ENCODE assay signal across 9 mouse cellular contexts in genomic region chr2:25225811-25226379, GRCm38 (mm10). TPM values are rescaled to one million over a fixed set of nuclear protein-coding genes. Genes with fewer than 3 reads are reported as not detected.
DNase-seq lines count a peak whose midpoint lies in the region; ATAC-seq and TF ChIP-seq lines count a peak whose summit lies in the region.
"Had no signal": no experiment of that assay in that cellular context is flagged by ENCODE, and none has a peak within 500 bp of the region (broad histone marks: within the 10 kb centered on the region; RNA-seq: fewer than 3 reads in every experiment).

No protein-coding gene starts in this region.

- TF ChIP-seq CTCF in gastrocnemius, adult 2 months (IDR thresholded peaks at IDR 0.05): no peak
- TF ChIP-seq CTCF in E14TG2a.4 (conservative IDR thresholded peaks at IDR 0.05; ENCODE audit: low read length): no peak

- H3K9me3 ChIP-seq in E14TG2a.4 (ENCODE audit: low read length): no peaks in the 10 kb centered on the region
- H3K9me3 ChIP-seq in heart, embryonic 15.5 days (replicated peaks): no peaks in the 10 kb centered on the region
- no peaks in the 10 kb centered on the region for H3K9me3 ChIP-seq in liver, embryonic 16.5 days (replicated peaks; ENCODE audit: control insufficient read depth, low read length)

- H3K36me3 ChIP-seq in E14TG2a.4 (ENCODE audit: insufficient read depth, low read length): peaks cover 31% of the 10 kb centered on the region
- peaks cover 11% of the 10 kb centered on the region; the same call in 1 of the 2 replicates for H3K36me3 ChIP-seq in heart, embryonic 15.5 days
- peaks cover 18% of the 10 kb centered on the region for H3K36me3 ChIP-seq in liver, embryonic 16.5 days (ENCODE audit: control insufficient read depth, insufficient read depth)

- H3K9ac ChIP-seq in heart, embryonic 15.5 days: 0 out of 2 replicates have a peak overlapping the region, but pooled peaks have one; percentile 61
- H3K9ac ChIP-seq in liver, embryonic 16.5 days (ENCODE audit: low read depth, low read length): peak overlapping the region; percentile 83

- no peaks in the 10 kb centered on the region for H3K27me3 ChIP-seq in E14TG2a.4 (ENCODE audit: insufficient read depth, low read length)
- H3K27me3 ChIP-seq in heart, embryonic 15.5 days: peaks cover 16% of the 10 kb centered on the region
- H3K27me3 ChIP-seq in liver, embryonic 16.5 days (ENCODE audit: control insufficient read depth, insufficient read depth, low read depth, low read length): no peaks in the 10 kb centered on the region

- DNase-seq in gastrocnemius, adult 2 months: no peak
- DNase-seq in gastrocnemius, postnatal 36 days: no peak
- no peak for DNase-seq in right cerebral cortex, postnatal 14 days
- no peak for DNase-seq in spleen, adult 18-20 months
- DNase-seq in gastrocnemius, postnatal 4 days (ENCODE audit: low spot score in 2 of 2): no peak

- ATAC-seq in heart, embryonic 15.5 days (replicated peaks; ENCODE audit: insufficient number of reproducible peaks, insufficient read depth, low FRiP score, low read depth): no peak
- no peak for ATAC-seq in liver, embryonic 16.5 days (ENCODE audit: low read depth)

- H3K4me1 ChIP-seq in E14TG2a.4 (replicated peaks; ENCODE audit: low read depth, low read length): peaks cover 72% of the 10 kb centered on the region
- H3K4me1 ChIP-seq in heart, embryonic 15.5 days (replicated peaks): peaks cover 25% of the 10 kb centered on the region
- peaks cover 29% of the 10 kb centered on the region for H3K4me1 ChIP-seq in liver, embryonic 16.5 days (ENCODE audit: control insufficient read depth, low read depth, low read length)

- H3K27ac ChIP-seq in gastrocnemius, adult 2 months: peak overlapping the region; percentile 98
- peak overlapping the region; percentile 98 for H3K27ac ChIP-seq in heart, embryonic 15.5 days
- peak overlapping the region; percentile 99 for H3K27ac ChIP-seq in liver, embryonic 16.5 days (ENCODE audit: low read length)

- peak overlapping the region; percentile 61 for H3K4me2 ChIP-seq in heart, embryonic 15.5 days
- peak overlapping the region; percentile 73 for H3K4me2 ChIP-seq in liver, embryonic 16.5 days (ENCODE audit: low read depth, low read length)

- H3K4me3 ChIP-seq in gastrocnemius, adult 2 months: peak overlapping the region; percentile 72
- H3K4me3 ChIP-seq in E14TG2a.4 (replicated peaks; ENCODE audit: low read length): peak overlapping the region; percentile 81
- H3K4me3 ChIP-seq in heart, embryonic 15.5 days: peak overlapping the region; percentile 55
- peak overlapping the region; percentile 78 for H3K4me3 ChIP-seq in liver, embryonic 16.5 days (ENCODE audit: low read depth, low read length)

- intact Hi-C loops in gastrocnemius, adult 2 months (cut with DNase I): loop anchor here (5.0 kb wide), 1 partner anchor 66 kb away; no protein-coding TSS in a partner anchor
- intact Hi-C loops in gastrocnemius, postnatal 36 days (cut with DNase I): no loop called here

- 70% methylated on average over 8 of the region's 8 CpGs for WGBS in heart, embryonic 15.5 days
- WGBS in liver, embryonic 16.5 days (ENCODE audit: insufficient replicate concordance): 80% methylated on average over 8 of the region's 8 CpGs

RNA-seq across cellular contexts. Expression of gene Tubb4b, which starts 1.4 kb away (rescaled TPM):
- 100 to 1,000 TPM; 185 to 269 TPM for total RNA-seq in gastrocnemius, adult 2 months (2021)
- 100 to 1,000 TPM; 189 to 229 TPM for total RNA-seq in gastrocnemius, postnatal 36 days (2021)
- polyA plus RNA-seq in heart, embryonic 15.5 days (2015; fragmentation: Nextera tagmentation; extraction: Ambion mirVana): 358 and 463 TPM in 2 replicates
- polyA plus RNA-seq in liver, embryonic 16.5 days (2015; fragmentation: Nextera tagmentation; extraction: Ambion mirVana): 590 and 624 TPM in 2 replicates
- 100 to 1,000 TPM; 360 to 390 TPM for total RNA-seq in gastrocnemius, postnatal 4 days (2021)

RNA-seq across cellular contexts. Expression of gene Fam166a, which starts 7.3 kb away (rescaled TPM):
- not detected for total RNA-seq in gastrocnemius, adult 2 months (2021)
- not detected for total RNA-seq in gastrocnemius, postnatal 36 days (2021)
- polyA plus RNA-seq in heart, embryonic 15.5 days (2015; fragmentation: Nextera tagmentation; extraction: Ambion mirVana): 0.57 and 0.65 TPM in 2 replicates
- polyA plus RNA-seq in liver, embryonic 16.5 days (2015; fragmentation: Nextera tagmentation; extraction: Ambion mirVana): not detected in 2 replicates
- under 1 TPM in 1 of 2 experiments, not detected in 1; 0.25 TPM for total RNA-seq in gastrocnemius, postnatal 4 days (2021)
- total RNA-seq: common myeloid progenitor, adult 5-6 weeks had no signal

RNA-seq across cellular contexts. Expression of gene Slc34a3, which starts 8.3 kb away (rescaled TPM):
- not detected for total RNA-seq in gastrocnemius, adult 2 months (2021)
- not detected for total RNA-seq in gastrocnemius, postnatal 36 days (2021)
- not detected in 2 replicates for polyA plus RNA-seq in heart, embryonic 15.5 days (2015; fragmentation: Nextera tagmentation; extraction: Ambion mirVana)
- polyA plus RNA-seq in liver, embryonic 16.5 days (2015; fragmentation: Nextera tagmentation; extraction: Ambion mirVana): 0.08 TPM in 1 of 2 replicates, not detected in the other
- total RNA-seq in gastrocnemius, postnatal 4 days (2021): not detected
- total RNA-seq: common myeloid progenitor, adult 5-6 weeks had no signal

RNA-seq across cellular contexts. Expression of gene Rnf224, which starts 10.7 kb away (rescaled TPM):
- total RNA-seq in gastrocnemius, adult 2 months (2021): not detected
- not detected for total RNA-seq in gastrocnemius, postnatal 36 days (2021)
- polyA plus RNA-seq in heart, embryonic 15.5 days (2015; fragmentation: Nextera tagmentation; extraction: Ambion mirVana): not detected in 2 replicates
- polyA plus RNA-seq in liver, embryonic 16.5 days (2015; fragmentation: Nextera tagmentation; extraction: Ambion mirVana): not detected in 2 replicates
- total RNA-seq in gastrocnemius, postnatal 4 days (2021): not detected
- total RNA-seq: common myeloid progenitor, adult 5-6 weeks had no signal

RNA-seq across cellular contexts. Expression of gene Stpg3, which starts 11.5 kb away (rescaled TPM):
- total RNA-seq in gastrocnemius, adult 2 months (2021): not detected
- not detected for total RNA-seq in gastrocnemius, postnatal 36 days (2021)
- polyA plus RNA-seq in heart, embryonic 15.5 days (2015; fragmentation: Nextera tagmentation; extraction: Ambion mirVana): not detected in 2 replicates
- polyA plus RNA-seq in liver, embryonic 16.5 days (2015; fragmentation: Nextera tagmentation; extraction: Ambion mirVana): not detected in 2 replicates
- total RNA-seq in gastrocnemius, postnatal 4 days (2021): not detected
- total RNA-seq: common myeloid progenitor, adult 5-6 weeks had no signal
